ENCODE assay signal across 19 mouse cellular contexts in the genomic region with DNA sequence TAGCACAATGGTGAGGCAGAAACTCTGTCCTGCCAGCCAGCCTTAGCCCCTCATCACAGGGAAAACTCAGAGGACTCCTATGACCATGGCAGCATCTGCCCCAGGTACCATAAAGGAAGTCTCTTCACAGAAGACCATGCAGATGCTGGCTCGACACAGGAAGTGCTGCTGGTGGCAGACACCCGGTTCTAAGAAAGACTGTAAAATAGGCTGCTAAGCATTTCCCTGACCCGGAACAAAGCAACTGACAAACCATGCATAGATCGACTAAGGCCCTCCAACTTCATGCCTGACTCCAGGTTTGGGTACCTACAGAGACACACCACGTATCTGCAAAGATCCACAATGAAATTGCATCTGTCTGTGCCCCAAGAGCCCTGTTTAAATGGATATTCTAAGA.
DNase-seq lines count a peak whose midpoint lies in the region; ATAC-seq and TF ChIP-seq lines count a peak whose summit lies in the region.
"Had no signal": no experiment of that assay in that cellular context is flagged by ENCODE, and none has a peak within 500 bp of the region (broad histone marks: within the 10 kb centered on the region; RNA-seq: fewer than 3 reads in every experiment).

No protein-coding gene starts in this region.

- no peaks in the 10 kb centered on the region for H3K9me3 ChIP-seq in heart, embryonic 16.5 days (replicated peaks; ENCODE audit: control insufficient read depth, low read length)
- no peaks in the 10 kb centered on the region for H3K9me3 ChIP-seq in kidney, embryonic 16.5 days (ENCODE audit: low read length)
- no peaks in the 10 kb centered on the region for H3K9me3 ChIP-seq in liver, postnatal 0 days (ENCODE audit: low read length)
- H3K9me3 ChIP-seq: heart, embryonic 12.5 days; limb, embryonic 15.5 days; liver, embryonic 15.5 days had no signal

- TF ChIP-seq CTCF in liver, postnatal 0 days (IDR thresholded peaks at IDR 0.05; ENCODE audit: low read depth) = no peak

- H3K27ac ChIP-seq in heart, embryonic 16.5 days (ENCODE audit: low read length) = peak overlapping the region; percentile 12; the same call in 1 of the 2 replicates
- no peak overlapping the region for H3K27ac ChIP-seq in kidney, embryonic 16.5 days (ENCODE audit: low read length)
- H3K27ac ChIP-seq in liver, postnatal 0 days (ENCODE audit: low read depth) = no peak overlapping the region
- H3K27ac ChIP-seq: limb, embryonic 15.5 days; liver, embryonic 15.5 days had no signal

- ATAC-seq in heart, embryonic 16.5 days (replicated peaks; ENCODE audit: extremely low read depth, insufficient read depth, low FRiP score) = no peak
- ATAC-seq in inflammation-experienced regulatory T-cells, adult 6 months = peak; percentile 47
- ATAC-seq in kidney, embryonic 16.5 days (ENCODE audit: low FRiP score, low TSS enrichment) = no peak
- no peak for ATAC-seq in liver, postnatal 0 days
- ATAC-seq: hindbrain, embryonic 16.5 days; midbrain, embryonic 16.5 days had no signal

- H3K4me1 ChIP-seq in heart, embryonic 16.5 days (ENCODE audit: control insufficient read depth, insufficient read depth, low read length) = no peaks in the 10 kb centered on the region
- 0 out of 2 replicates have a peak, but pooled peaks cover 2% of the 10 kb centered on the region for H3K4me1 ChIP-seq in kidney, embryonic 16.5 days (ENCODE audit: insufficient read depth, low read length)
- H3K4me1 ChIP-seq in liver, postnatal 0 days (ENCODE audit: insufficient read depth) = peaks cover 6% of the 10 kb centered on the region
- H3K4me1 ChIP-seq: heart, embryonic 12.5 days had no signal

- no peaks in the 10 kb centered on the region for H3K36me3 ChIP-seq in heart, embryonic 16.5 days (ENCODE audit: control insufficient read depth, insufficient read depth)
- no peaks in the 10 kb centered on the region for H3K36me3 ChIP-seq in kidney, embryonic 16.5 days (ENCODE audit: insufficient read depth, low read length)
- no peaks in the 10 kb centered on the region for H3K36me3 ChIP-seq in liver, postnatal 0 days (replicated peaks; ENCODE audit: insufficient read depth, low read length)
- H3K36me3 ChIP-seq: heart, embryonic 12.5 days; limb, embryonic 15.5 days; liver, embryonic 15.5 days had no signal

- intact Hi-C loops in heart, postnatal 25 days (cut with DNase I) = no loop called here

- no peaks in the 10 kb centered on the region for H3K27me3 ChIP-seq in heart, embryonic 16.5 days (ENCODE audit: control insufficient read depth, insufficient read depth, low read length)
- no peaks in the 10 kb centered on the region for H3K27me3 ChIP-seq in kidney, embryonic 16.5 days (ENCODE audit: insufficient read depth, low read length)
- no peaks in the 10 kb centered on the region for H3K27me3 ChIP-seq in liver, postnatal 0 days (ENCODE audit: insufficient read depth, low read length)
- H3K27me3 ChIP-seq: heart, embryonic 12.5 days; limb, embryonic 15.5 days; liver, embryonic 15.5 days had no signal

- no peak for DNase-seq in heart, postnatal 25 days (ENCODE audit: low spot score)
- DNase-seq in CD4-positive helper T cell, adult 2 months (ENCODE audit: low read depth, low spot score) = peak; percentile 60
- DNase-seq in thymus, postnatal 0 days (ENCODE audit: low spot score) = peak; percentile 75
- no peak for DNase-seq in adrenal gland, adult 2 months
- DNase-seq in liver, postnatal 0 days = no peak
- DNase-seq: adrenal gland, postnatal 10 days; heart, postnatal 36 days; kidney, adult 18-20 months; kidney, postnatal 10 days; lung, postnatal 10 days; right cerebral cortex, postnatal 4 days had no signal

- no peak overlapping the region for H3K9ac ChIP-seq in heart, embryonic 16.5 days (ENCODE audit: low read length)
- no peak overlapping the region for H3K9ac ChIP-seq in kidney, embryonic 16.5 days (replicated peaks; ENCODE audit: low read length)
- H3K9ac ChIP-seq in liver, postnatal 0 days (replicated peaks) = no peak overlapping the region
- H3K9ac ChIP-seq: heart, embryonic 12.5 days; limb, embryonic 15.5 days; liver, embryonic 15.5 days had no signal

- 64% methylated on average over 5 of the region's 5 CpGs for WGBS in heart, embryonic 16.5 days
- WGBS in kidney, embryonic 16.5 days = 52% methylated on average over 5 of the region's 5 CpGs
- WGBS in liver, postnatal 0 days (ENCODE audit: insufficient replicate concordance) = 29% methylated on average over 5 of the region's 5 CpGs

- no peak overlapping the region for H3K4me3 ChIP-seq in heart, embryonic 16.5 days (ENCODE audit: low read length)
- no peak overlapping the region for H3K4me3 ChIP-seq in kidney, embryonic 16.5 days (ENCODE audit: low read length)
- H3K4me3 ChIP-seq in liver, postnatal 0 days (ENCODE audit: low read depth, low read length) = no peak overlapping the region
- H3K4me3 ChIP-seq: heart, embryonic 12.5 days; limb, embryonic 15.5 days; liver, embryonic 15.5 days had no signal

- no peak overlapping the region for H3K4me2 ChIP-seq in heart, embryonic 16.5 days (ENCODE audit: low read depth, low read length)
- no peak overlapping the region for H3K4me2 ChIP-seq in kidney, embryonic 16.5 days (replicated peaks; ENCODE audit: low read depth, low read length)
- no peak overlapping the region for H3K4me2 ChIP-seq in liver, postnatal 0 days (ENCODE audit: low read depth, low read length)
- H3K4me2 ChIP-seq: heart, embryonic 12.5 days; limb, embryonic 15.5 days; liver, embryonic 15.5 days had no signal

- no peak for TF ChIP-seq EP300 in liver, postnatal 0 days (IDR thresholded peaks at IDR 0.05; ENCODE audit: low read depth)

Comparison
In these comparisons a context has a peak if more than half of its experiments do, and no peak if none do; other contexts are left out.
1. DNase-seq: peak in CD4-positive helper T cell, adult 2 months (single experiment) and thymus, postnatal 0 days (single experiment); none in heart, postnatal 25 days (single experiment), adrenal gland, adult 2 months (single experiment) and liver, postnatal 0 days (single experiment).